Mouse (Mus musculus) MN1 (cell line): ENCODE results near the gene Fam122a.

Experiments used
- DNase-seq: peaks from one replicate; pipeline ENCODE4 v3.0.0-alpha.2; 2016; ENCODE audit warnings: low spot score

Fam122a gene

GRCm38 (mm10) chr19:24431381-24431780 lies 45.8 kb downstream of the Fam122a start:
- no peak for DNase-seq

- no peak for DNase-seq
Measured at GRCm38 (mm10) chr19:24428011-24428410, 49.1 kb downstream of the Fam122a start.

GRCm38 (mm10) chr19:24427258-24427657 lies 49.9 kb downstream of the Fam122a start:
- DNase-seq, result no peak

- DNase-seq, result no peak
Measured at GRCm38 (mm10) chr19:24426759-24427181, 50.4 kb downstream of the Fam122a start.
